Mouse (Mus musculus): ENCODE measurements around the gene Kcnb1. TPM values are rescaled to one million over a fixed set of nuclear protein-coding genes. Genes with fewer than 3 reads are reported as not detected.

Kcnb1 gene
- polyA plus RNA-seq, 1 experiment, result 1.4 TPM

- TF ChIP-seq EP300 (IDR thresholded peaks at IDR 0.05; ENCODE audit: insufficient read depth, low read depth, low read length) (no peak), CTCF (IDR thresholded peaks at IDR 0.05; ENCODE audit: low read depth, low read length) (no peak), POLR2A (IDR thresholded peaks at IDR 0.05; ENCODE audit: insufficient read depth, low read length) (no peak)
- no peak overlapping the region for H3K9ac ChIP-seq (ENCODE audit: low read depth, poor library complexity, severe bottlenecking)
- H3K4me3 ChIP-seq (ENCODE audit: low read depth, low read length), result no peak overlapping the region
- H3K9me3 ChIP-seq (replicated peaks; ENCODE audit: control insufficient read depth, insufficient read depth, low read length, poor library complexity, severe bottlenecking), result no peaks in the 10 kb centered on the region
- no peaks in the 10 kb centered on the region for H3K36me3 ChIP-seq (ENCODE audit: control insufficient read depth, insufficient read depth, low read length, poor library complexity, severe bottlenecking)
- no peak overlapping the region for H3K27ac ChIP-seq (ENCODE audit: insufficient read depth, low read length)
- H3K4me1 ChIP-seq (ENCODE audit: control insufficient read depth, insufficient read depth, low read length), result peaks cover 3% of the 10 kb centered on the region
- no peaks in the 10 kb centered on the region for H3K27me3 ChIP-seq (ENCODE audit: control insufficient read depth, insufficient read depth, low read length, poor library complexity, severe bottlenecking)
Observed at GRCm38 (mm10) chr2:167187119-167187518, 2.8 kb downstream of the Kcnb1 start.

DNA sequence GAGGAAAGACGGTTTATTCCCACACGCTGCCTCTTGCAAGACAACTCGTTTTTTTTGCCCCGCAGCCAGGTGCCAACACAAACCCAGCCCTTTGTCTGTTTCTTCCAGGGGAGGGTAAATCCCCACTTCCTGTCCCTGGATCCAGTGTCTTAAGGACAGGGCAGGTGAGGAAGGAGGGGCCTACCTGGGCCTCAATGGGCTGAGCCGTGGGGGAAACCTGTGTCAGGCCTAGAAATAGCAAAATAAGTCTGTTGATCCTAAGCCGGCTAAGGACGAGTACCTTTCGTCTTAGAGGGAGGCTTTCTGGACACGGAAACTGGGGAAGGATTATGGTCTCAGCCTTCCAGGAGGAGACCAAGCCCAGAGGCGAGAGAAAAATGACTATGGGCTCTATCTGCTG is 3.4 kb downstream of the Kcnb1 start:
- H3K9ac ChIP-seq (ENCODE audit: low read depth, poor library complexity, severe bottlenecking), result no peak overlapping the region
- no peak overlapping the region for H3K4me3 ChIP-seq (ENCODE audit: low read depth, low read length)
- TF ChIP-seq EP300 (IDR thresholded peaks at IDR 0.05; ENCODE audit: insufficient read depth, low read depth, low read length), result no peak
- no peak for TF ChIP-seq POLR2A (IDR thresholded peaks at IDR 0.05; ENCODE audit: insufficient read depth, low read length)
- TF ChIP-seq CTCF (IDR thresholded peaks at IDR 0.05; ENCODE audit: low read depth, low read length), result no peak
- no peaks in the 10 kb centered on the region for H3K36me3 ChIP-seq (ENCODE audit: control insufficient read depth, insufficient read depth, low read length, poor library complexity, severe bottlenecking)
- H3K27ac ChIP-seq (ENCODE audit: insufficient read depth, low read length), result no peak overlapping the region
- H3K4me1 ChIP-seq (ENCODE audit: control insufficient read depth, insufficient read depth, low read length), result peaks cover 3% of the 10 kb centered on the region
- no peaks in the 10 kb centered on the region for H3K27me3 ChIP-seq (ENCODE audit: control insufficient read depth, insufficient read depth, low read length, poor library complexity, severe bottlenecking)
- no peaks in the 10 kb centered on the region for H3K9me3 ChIP-seq (replicated peaks; ENCODE audit: control insufficient read depth, insufficient read depth, low read length, poor library complexity, severe bottlenecking)

DNA sequence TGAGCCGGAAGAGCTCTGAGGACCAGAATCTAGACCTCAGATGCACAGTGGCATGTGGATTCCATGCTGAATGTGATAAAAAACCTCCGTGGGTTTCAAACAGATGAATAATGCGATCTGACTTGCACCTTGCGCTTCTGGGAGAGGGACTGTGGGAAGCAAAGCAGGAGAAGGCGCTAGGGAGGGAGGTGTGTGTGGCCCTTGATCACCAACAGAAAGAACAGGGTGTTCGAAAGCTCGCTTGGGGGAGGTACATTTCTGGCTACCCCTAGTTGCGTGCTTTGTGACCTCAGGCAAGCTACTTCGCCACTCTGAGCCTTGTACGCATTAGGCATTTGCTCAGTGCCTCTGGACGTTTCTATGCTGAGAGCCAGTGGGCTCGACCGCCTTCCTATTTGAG is 4.0 kb downstream of the Kcnb1 start:
- no peaks in the 10 kb centered on the region for H3K9me3 ChIP-seq (replicated peaks; ENCODE audit: control insufficient read depth, insufficient read depth, low read length, poor library complexity, severe bottlenecking)
- H3K4me3 ChIP-seq (ENCODE audit: low read depth, low read length), result no peak overlapping the region
- H3K27ac ChIP-seq (ENCODE audit: insufficient read depth, low read length), result no peak overlapping the region
- no peak for TF ChIP-seq CTCF (IDR thresholded peaks at IDR 0.05; ENCODE audit: low read depth, low read length)
- TF ChIP-seq POLR2A (IDR thresholded peaks at IDR 0.05; ENCODE audit: insufficient read depth, low read length), result no peak
- no peak for TF ChIP-seq EP300 (IDR thresholded peaks at IDR 0.05; ENCODE audit: insufficient read depth, low read depth, low read length)
- no peaks in the 10 kb centered on the region for H3K36me3 ChIP-seq (ENCODE audit: control insufficient read depth, insufficient read depth, low read length, poor library complexity, severe bottlenecking)
- H3K4me1 ChIP-seq (ENCODE audit: control insufficient read depth, insufficient read depth, low read length), result peaks cover 3% of the 10 kb centered on the region
- no peak overlapping the region for H3K9ac ChIP-seq (ENCODE audit: low read depth, poor library complexity, severe bottlenecking)
- no peaks in the 10 kb centered on the region for H3K27me3 ChIP-seq (ENCODE audit: control insufficient read depth, insufficient read depth, low read length, poor library complexity, severe bottlenecking)

DNA sequence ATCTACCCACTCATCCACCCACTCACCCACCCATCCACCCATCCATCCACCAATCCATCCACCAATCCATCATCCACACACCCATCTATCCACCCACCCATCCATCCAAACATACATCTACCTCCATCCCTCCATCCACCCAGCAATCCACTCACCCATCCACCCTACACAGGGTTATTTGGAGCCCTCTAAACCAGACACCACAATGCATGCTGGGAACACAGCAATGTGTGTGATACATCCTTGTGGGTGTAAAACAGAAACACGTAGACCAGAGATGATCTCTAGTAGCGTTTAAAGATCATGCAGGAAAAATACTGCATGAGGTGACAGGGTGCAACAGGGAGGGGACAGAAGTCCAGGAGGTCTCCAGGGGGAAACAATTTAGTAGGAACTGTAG is 4.5 kb downstream of the Kcnb1 start:
- H3K4me1 ChIP-seq (ENCODE audit: control insufficient read depth, insufficient read depth, low read length), result no peaks in the 10 kb centered on the region
- no peaks in the 10 kb centered on the region for H3K27me3 ChIP-seq (ENCODE audit: control insufficient read depth, insufficient read depth, low read length, poor library complexity, severe bottlenecking)
- no peak overlapping the region for H3K27ac ChIP-seq (ENCODE audit: insufficient read depth, low read length)
- no peak overlapping the region for H3K9ac ChIP-seq (ENCODE audit: low read depth, poor library complexity, severe bottlenecking)
- no peak overlapping the region for H3K4me3 ChIP-seq (ENCODE audit: low read depth, low read length)
- TF ChIP-seq EP300 (IDR thresholded peaks at IDR 0.05; ENCODE audit: insufficient read depth, low read depth, low read length) (no peak), POLR2A (IDR thresholded peaks at IDR 0.05; ENCODE audit: insufficient read depth, low read length) (no peak), CTCF (IDR thresholded peaks at IDR 0.05; ENCODE audit: low read depth, low read length) (no peak)
- H3K9me3 ChIP-seq (replicated peaks; ENCODE audit: control insufficient read depth, insufficient read depth, low read length, poor library complexity, severe bottlenecking), result no peaks in the 10 kb centered on the region
- no peaks in the 10 kb centered on the region for H3K36me3 ChIP-seq (ENCODE audit: control insufficient read depth, insufficient read depth, low read length, poor library complexity, severe bottlenecking)

DNA sequence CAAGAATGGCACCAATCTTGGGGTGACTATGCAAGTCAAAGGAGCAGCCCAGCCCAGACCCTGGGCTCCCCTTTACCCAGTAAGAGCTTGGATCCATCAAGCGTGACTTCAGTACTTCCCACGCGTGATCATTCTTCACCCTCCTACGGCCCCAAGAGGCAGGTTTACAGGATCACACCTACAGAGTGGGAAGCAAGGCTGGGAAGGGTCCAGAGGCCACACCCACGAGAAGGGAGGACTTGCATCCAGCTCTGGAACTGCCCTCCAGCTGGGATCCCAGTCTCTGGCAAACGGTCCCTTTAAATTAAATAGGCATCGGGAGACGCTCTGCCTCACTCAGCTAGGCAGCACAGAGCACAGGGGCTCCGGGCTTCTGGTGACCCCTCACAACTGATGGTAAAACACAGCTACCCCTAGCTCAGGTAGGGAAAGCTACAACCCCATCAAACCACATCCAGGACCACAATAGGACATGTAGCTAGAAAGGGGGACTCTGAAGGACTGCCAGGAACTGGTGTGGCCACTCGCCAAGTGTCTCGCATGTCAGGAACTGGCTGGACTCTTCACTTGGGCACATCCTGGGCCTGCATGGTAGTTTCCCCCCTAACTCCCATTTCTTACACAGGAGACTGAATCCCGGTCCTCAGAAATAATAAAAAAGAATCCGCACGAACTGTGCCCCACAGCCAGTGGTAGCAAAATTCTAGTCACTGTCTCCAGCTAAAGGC is 8.1 kb downstream of the Kcnb1 start:
- H3K4me3 ChIP-seq (ENCODE audit: low read depth, low read length), result no peak overlapping the region
- H3K4me1 ChIP-seq (ENCODE audit: control insufficient read depth, insufficient read depth, low read length), result peaks cover 2% of the 10 kb centered on the region
- H3K9ac ChIP-seq (ENCODE audit: low read depth, poor library complexity, severe bottlenecking), result no peak overlapping the region
- no peak for TF ChIP-seq CTCF (IDR thresholded peaks at IDR 0.05; ENCODE audit: low read depth, low read length)
- TF ChIP-seq POLR2A (IDR thresholded peaks at IDR 0.05; ENCODE audit: insufficient read depth, low read length), result no peak
- no peak for TF ChIP-seq EP300 (IDR thresholded peaks at IDR 0.05; ENCODE audit: insufficient read depth, low read depth, low read length)
- H3K9me3 ChIP-seq (replicated peaks; ENCODE audit: control insufficient read depth, insufficient read depth, low read length, poor library complexity, severe bottlenecking), result no peaks in the 10 kb centered on the region
- no peak overlapping the region for H3K27ac ChIP-seq (ENCODE audit: insufficient read depth, low read length)
- no peaks in the 10 kb centered on the region for H3K27me3 ChIP-seq (ENCODE audit: control insufficient read depth, insufficient read depth, low read length, poor library complexity, severe bottlenecking)
- no peaks in the 10 kb centered on the region for H3K36me3 ChIP-seq (ENCODE audit: control insufficient read depth, insufficient read depth, low read length, poor library complexity, severe bottlenecking)

DNA sequence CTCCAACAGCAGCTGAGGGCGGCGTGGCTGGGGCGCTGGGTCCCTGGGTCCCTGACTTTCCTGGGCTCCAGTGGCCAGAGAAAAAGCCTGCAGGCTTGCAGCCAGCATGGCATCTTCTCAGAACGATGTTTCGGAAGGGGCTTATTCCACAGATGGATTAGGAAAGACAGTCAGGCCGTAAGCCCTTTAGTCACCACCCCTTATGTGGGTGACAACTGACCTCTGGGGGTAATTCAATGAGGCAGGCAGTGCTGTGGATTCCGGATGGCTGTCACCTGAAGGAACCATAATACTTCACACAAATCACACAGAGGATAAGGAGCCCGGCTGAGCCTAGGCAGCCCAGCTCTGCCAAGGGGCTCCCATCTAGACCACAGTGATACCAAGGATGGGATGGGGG is 8.9 kb downstream of the Kcnb1 start:
- no peak for TF ChIP-seq CTCF (IDR thresholded peaks at IDR 0.05; ENCODE audit: low read depth, low read length)
- no peak for TF ChIP-seq POLR2A (IDR thresholded peaks at IDR 0.05; ENCODE audit: insufficient read depth, low read length)
- no peak for TF ChIP-seq EP300 (IDR thresholded peaks at IDR 0.05; ENCODE audit: insufficient read depth, low read depth, low read length)
- Histone ChIP-seq H3K4me1 (ENCODE audit: control insufficient read depth, insufficient read depth, low read length) (peaks cover 4% of the 10 kb centered on the region), H3K27ac (ENCODE audit: insufficient read depth, low read length) (no peak overlapping the region)

More for the DNA sequence above, 8.9 kb downstream of the Kcnb1 start:
- H3K4me3 ChIP-seq (ENCODE audit: low read depth, low read length), result no peak overlapping the region
- H3K27me3 ChIP-seq (ENCODE audit: control insufficient read depth, insufficient read depth, low read length, poor library complexity, severe bottlenecking), result no peaks in the 10 kb centered on the region
- H3K9ac ChIP-seq (ENCODE audit: low read depth, poor library complexity, severe bottlenecking), result no peak overlapping the region
- no peaks in the 10 kb centered on the region for H3K36me3 ChIP-seq (ENCODE audit: control insufficient read depth, insufficient read depth, low read length, poor library complexity, severe bottlenecking)
- H3K9me3 ChIP-seq (replicated peaks; ENCODE audit: control insufficient read depth, insufficient read depth, low read length, poor library complexity, severe bottlenecking), result no peaks in the 10 kb centered on the region

Data from ES-Bruce4 (cell line).